Mouse (Mus musculus) spleen, adult 12 weeks (tissue): Measurements from ENCODE around the gene Vegfb.

Experiments used
- DNase-seq: peaks from one replicate; pipeline ENCODE4 v3.0.0; 2022; ENCODE audit warnings: low spot score

The Vegfb gene

DNA sequence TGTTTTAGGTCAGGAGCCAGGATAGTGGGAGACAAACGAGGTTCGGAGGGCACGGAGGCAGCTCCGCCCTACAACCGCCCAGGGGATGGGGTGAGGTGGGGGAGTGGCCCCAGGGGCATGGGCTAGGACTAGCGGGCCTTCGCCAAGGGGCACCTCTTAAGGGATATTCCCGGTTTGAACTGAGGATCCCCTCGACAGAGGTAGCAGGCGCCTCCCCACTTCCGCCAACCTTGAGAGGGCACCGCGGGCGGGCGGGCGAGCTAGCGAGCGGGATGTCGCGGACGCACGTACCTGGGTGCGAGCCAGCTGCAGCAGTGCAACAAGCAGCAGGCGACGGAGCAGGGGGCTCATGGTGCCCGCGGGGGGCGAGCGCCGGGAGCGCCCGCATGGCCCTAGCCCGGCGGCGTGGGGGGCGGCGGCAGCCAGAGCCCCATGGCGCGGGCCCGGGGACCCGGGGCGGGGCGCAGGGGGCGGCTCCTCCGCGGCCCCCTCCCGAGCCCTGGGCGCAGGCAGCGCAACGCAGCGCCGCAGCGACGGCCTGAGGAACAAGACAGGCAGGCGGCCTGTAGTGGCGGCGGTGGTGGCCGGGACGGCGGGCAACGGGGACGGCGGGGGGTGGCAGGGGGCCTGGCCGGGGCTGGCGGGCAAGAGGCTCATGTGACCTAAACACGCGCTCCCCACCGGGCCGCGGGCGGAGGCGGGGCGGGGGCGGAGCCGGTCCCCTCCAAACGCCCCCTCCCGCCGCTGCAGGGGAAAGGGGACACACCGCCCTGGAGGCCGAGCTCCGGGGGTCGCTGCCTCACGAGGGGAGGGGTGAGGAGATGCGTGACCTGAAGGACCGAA is at the start of gene Vegfb:
Gene Vegfb, minus strand, starts transcription at position 591 of the 843 bp plus-strand sequence.
- peak; percentile 41 for DNase-seq

DNA sequence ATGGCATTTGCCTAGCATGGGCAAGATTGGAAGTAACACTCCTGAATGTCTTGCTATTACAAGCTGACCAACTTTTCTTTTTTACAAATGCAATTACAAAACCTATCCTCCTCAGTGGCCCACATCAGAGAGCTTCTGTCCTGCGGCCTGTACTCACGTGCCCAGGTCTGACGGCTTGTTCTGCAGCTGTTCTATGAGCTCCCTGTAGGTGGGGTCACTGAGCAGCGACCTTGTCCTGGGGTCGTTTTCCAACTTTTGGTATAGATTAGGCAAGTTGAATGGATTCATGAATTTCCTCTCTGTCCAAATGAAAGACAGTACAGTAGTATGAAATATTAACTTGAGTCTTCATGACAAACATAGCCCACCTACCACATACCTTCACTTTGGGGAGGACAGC is 46.6 kb upstream of the Vegfb start:
- DNase-seq: no peak

DNA sequence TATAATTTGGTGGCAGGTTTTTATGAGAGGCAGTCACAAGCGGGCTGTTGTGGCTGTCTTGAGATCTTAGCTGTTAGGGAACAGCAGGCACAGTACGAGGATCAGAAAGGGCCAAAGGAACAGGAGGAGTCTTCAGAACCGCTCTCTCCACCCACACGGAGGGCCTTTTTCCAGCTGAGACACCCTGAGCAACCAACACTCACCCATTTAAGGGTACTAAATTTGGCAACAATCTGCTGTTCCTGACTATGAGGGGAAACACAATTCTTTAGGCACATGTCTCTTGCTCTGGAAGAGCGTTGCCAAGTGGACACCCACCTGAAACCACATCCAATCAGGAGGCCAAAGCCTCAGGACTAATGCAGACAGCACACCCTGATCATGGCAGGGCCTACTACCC is 42.1 kb upstream of the Vegfb start:
- DNase-seq: no peak

DNA sequence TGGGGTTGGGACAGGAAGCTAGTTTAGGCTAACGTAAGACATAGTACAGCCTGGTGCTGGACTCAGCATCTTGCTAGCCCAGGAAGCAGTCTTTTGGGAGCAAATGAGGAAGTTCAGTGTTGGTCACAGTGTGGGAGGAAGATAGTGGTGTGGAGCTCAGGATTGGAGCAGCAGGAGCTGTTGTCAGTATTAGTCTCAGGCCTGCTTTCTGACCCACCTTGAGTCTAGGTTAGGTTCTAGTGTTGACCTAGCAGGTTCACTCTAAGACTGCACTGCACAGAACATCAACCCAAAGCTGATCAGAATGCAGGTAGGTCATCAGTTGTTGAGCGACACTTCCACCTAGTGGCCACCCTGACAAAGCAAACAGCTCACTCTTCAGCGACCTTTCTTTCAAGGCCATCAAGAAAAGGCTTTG is 32.8 kb upstream of the Vegfb start:
- peak; percentile 49 for DNase-seq

DNA sequence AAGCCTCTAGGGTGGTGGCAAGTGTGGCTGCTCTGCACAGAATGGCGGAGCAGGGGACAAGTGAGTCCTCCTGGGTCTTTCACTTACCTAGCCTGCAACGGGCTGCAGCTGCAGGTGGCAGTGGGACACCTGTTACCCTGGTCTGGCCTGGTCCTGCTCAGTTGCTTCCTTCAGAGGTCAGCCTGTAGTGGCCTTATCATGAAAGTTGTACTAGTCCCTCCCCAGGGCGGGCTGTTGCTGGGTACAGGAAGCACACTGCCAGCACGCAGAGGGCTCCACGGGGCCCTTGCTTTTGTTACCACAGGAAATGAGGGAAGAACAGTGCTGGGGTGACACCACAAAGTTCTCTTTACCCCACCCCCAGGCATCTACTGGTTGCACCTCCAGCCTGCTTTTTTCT is 31.7 kb upstream of the Vegfb start, which contains the start of gene Fermt3:
Gene Fermt3, minus strand, starts transcription at position 279 of the 400 bp plus-strand sequence.
- peak; percentile 64 for DNase-seq

DNA sequence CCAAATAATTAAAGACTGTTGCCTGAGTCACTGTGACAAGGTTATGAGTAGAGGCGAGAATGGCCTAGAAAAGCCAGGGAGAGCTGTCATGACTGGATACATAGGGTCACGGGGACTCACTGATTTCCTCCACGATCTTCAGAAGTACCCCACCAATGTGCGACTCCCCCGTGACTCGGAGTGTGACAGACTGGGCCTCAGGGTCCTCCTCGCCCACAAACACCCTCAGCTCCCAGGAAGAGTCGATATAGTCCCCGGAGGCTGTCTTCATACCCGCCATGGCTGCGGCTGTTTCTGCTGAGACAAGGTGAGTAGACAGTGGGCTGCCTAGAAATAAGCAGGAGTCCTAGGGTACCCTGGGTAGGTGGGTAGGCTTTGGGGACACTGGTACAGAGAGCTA is 31.1 kb upstream of the Vegfb start:
- no peak for DNase-seq

DNA sequence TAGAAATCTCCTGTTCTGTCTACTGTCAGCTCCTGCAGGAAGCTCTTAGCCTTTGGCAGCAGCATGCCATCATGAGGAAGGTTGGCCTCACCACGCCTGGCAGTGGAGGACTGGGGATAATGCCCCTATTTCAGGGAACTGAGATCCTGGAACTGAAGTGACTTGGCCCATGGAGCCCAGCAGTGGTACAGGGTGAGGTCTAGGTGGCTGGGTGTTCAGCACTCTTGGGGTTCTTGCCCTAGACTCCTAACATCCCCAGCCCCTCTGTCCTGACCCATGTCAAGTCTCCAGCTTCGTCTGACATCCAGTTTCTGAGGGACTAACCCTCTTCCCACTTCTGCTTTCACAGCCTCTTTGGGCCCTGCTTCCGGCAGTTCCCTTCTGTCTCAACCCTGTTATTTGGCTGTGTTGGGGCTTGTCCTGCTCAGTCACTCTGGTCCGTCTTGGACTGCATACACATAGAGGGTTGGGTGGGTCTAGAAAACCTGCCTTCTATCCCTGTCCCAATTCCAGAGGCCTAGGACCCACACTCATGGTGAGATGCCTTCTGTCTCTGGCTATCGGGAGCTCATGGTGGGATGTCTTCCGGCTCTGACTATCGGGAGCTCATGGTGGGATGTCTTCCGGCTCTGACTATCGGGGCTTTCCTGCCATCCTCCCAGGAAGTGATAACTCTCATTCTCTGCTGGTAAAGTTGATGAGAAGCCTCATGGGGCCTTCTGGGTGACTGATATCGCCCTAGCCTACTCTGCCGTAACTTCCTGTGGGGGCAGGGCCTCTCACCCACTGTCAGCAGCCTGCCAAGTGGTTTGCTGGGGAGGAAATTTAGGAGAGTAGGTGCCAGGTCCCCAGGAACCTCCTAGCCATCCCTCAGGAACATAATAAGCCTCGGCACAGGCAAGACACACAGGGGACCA is 30.3 kb upstream of the Vegfb start:
- DNase-seq: peak; percentile 65

DNA sequence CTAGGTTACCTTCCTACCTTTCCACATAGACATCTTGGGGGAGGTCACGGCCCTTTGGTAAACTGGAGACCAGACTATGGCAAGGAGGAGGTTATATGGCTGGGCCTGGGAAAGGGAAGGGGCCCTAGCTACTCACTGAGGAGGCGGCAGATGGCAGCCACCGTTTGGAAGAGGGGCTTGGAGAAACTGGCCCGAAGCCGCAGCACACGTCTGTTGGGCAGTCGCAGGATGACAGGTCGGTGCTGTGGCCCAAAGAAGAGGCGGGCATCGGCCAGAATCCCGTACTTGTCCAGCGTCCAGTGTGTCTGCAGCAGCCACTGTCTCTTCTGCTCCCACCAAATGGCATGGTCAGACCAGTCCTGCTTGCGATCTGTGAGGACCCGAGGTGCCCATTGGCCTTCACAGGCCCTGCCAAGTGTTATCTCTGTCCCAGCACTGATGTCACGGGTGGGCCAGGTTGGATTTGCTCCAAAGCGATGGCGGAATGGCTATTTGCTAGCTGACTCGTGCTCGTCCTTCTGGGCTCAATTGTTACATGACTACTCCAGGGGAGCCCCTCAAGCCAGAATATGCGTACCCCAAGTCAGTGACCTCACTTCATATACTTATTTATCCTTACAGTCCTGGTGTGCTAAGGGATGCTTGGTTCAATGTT is 27.2 kb upstream of the Vegfb start:
- DNase-seq: no peak

DNA sequence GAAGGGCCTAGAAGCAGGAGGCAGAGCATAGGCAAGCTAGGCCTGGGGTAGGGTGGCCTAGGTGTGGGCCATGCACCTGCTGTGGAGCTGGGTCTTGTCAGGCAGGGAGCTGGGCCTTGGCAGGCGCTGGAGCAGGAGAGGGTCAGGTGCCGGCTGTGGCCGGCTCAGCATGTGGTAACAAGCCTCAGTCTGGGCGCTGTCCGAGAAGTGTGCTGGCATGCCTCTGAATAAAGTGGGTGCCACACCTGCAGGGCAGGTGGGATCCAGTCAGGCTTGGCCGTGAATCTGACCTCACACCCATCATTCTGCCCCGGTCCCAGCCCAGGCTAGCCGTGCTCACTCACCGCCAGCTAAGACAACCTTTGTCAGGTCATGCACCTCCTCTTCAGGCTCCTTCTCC is 26.5 kb upstream of the Vegfb start:
- no peak for DNase-seq

DNA sequence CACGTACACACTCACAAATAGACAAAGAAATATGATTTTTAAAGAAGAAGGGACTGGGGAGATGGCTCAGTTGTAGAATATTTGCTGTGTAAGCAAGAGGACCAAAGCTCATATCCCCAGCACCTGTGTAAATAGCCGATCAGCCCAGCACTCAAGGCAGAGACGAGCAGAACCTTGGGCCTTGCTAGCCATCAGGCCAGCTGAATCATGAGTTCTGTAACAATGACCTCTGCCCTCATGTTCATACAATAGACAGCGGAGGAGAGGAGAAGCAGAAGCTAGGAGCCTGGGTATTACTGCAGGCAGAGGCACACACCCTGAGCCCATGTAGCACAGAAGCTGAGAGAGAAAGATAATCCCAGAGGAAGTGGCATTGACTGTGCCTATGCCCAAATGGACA is 25.0 kb upstream of the Vegfb start:
- DNase-seq: no peak

DNA sequence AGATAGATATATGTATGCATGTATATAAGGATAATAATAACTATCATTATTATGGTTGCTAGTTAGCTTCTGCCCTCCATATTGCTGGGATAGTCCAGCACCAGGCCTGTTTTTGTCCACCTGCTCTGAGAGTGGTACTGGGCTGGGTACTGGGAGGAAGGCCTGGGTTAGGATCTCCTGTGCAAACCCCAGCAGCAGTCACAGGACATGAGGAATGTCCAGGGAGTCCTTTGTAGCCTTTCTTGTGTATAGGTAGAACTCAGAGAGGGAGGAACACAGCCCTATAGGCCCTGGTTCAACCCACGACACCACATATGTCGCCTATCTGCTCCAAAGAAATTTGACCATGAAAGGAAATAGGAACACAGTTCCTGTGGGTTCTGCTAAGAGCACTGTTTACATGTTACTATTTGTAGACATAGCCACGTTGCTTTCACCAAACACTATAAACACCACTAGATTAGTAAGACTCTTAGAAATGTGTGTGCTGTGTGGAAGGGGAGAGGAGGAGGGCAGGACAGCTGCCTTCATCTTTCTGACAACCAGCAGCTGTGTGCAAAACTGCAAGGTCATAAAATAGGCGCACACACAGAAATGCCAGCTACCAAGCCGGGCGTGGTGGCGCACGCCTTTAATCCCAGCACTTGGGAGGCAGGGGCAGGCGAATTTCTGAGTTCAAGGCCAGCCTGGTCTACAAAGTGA is 19.6 kb upstream of the Vegfb start:
- no peak for DNase-seq

DNA sequence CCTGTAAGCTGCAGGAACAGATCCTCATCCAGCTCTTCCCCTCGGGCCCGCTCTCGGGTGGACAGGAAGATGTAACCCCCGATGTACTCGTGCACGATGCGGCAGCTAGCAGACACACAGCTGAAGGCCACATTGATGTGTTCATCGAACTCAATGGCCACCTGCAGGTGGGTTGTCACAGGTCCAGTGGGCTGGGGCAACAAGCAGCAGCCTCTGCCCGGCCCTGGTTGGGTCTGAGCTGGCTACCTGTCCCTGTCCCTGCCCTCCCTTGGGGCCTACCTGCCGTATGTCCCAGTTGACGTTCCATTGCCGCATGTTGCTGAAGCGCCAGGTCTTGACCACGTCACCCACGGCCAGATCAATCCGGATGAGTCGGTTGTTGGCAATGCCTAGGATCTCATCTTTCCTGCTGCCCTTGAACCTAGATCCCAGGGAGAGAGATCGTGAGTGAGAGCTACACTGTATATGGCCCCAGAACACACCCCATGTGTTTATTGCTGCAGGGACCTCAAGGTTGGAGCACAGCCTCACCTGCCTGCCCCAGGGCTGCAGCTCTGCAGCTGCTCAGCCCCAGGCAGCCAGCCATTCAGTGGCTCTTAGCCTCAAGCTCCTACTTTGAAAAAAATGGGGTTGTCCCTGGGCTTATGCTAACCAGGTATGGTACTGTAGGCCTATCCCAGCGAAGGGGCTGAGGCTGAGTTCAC is 12.1 kb upstream of the Vegfb start:
- no peak for DNase-seq

DNA sequence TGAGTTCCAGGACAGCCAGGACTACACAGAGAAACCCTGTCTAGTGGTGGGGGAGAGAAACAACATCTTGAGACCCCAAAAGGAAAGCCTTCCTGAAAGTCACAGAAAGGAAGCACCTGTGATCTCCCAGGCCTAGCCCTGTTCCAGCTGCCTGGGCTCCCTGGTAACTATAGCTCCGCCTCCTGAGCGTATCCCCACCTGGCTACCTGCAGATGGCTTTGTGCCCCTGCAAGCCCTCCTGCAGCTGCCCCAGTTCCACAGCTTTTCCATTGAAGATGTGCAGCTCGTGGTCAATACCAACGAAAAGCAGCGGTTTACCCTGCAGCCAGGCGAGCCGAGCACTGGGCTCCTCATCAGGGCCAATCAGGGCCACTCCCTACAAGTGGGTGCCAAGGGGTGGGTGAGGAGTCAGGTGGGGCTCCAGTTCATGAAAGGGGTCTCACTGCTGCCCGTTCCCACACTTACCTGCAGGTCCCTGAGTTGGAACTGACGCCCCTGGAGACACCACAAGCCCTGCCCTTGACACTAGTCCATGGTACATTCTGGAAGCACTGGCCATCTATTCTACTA is 10.4 kb upstream of the Vegfb start:
- DNase-seq: no peak

DNA sequence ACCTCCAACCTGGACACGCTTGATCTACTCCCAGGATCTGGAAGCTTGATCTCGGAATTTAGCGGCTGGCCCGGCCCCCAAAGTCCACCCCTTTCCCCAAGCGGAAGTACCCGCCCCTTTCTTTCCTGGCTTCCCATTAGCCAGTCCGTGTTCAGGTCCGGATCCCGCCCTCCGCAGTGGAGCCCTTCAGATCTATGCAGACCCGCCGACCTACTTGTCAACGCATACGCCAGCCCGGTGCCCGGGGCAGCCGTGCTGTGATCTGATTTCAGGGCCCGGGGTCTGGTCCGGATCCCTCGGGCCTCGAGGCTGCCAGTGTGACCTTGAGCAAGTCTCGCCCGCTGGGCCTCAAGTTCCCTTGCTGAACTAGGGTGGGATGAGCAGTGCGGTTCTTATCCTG is 8.6 kb upstream of the Vegfb start, which contains the start of the genes Nudt22 and Trpt1:
Gene Nudt22, minus strand, starts transcription at position 112 of the 400 bp plus-strand sequence.
Gene Trpt1, plus strand, starts transcription at position 126 of the 400 bp plus-strand sequence.
- DNase-seq: peak; percentile 71

DNA sequence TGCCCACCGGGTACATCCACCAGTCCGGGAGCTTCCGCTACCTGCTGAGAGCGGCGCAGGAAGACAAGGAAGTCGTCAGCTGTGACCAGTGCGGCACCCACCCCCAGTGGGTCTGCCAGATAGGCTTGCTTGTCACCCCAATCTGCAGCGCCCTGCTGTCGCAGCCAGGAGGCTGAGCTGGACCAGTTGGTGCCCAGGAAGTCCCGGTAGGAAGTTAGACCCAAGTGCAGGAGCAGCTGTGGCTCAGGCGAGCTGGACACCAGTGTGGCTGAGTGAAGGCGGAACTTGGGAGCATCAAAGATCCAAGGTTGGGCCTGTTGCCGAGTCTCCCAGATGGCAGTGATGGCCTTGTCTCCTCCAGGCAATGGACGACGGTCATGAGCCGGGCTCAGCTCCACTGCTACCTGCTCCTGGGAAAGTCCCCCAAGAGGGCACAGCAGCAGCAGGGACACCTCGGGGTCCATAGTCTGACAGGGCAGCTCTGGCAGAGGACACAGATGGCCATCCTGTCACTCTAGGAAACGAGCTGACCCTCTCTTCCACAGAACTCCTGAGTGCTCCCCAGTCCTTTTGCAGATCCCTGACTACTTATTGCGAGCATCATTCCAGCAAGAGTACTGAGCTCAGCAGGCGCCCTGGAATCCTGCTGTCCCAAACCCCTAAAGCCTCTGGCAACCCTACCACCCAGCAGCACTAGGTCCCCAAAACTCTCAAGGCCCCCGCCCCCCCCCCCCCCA is 8.0 kb upstream of the Vegfb start:
- peak; percentile 25 for DNase-seq

DNA sequence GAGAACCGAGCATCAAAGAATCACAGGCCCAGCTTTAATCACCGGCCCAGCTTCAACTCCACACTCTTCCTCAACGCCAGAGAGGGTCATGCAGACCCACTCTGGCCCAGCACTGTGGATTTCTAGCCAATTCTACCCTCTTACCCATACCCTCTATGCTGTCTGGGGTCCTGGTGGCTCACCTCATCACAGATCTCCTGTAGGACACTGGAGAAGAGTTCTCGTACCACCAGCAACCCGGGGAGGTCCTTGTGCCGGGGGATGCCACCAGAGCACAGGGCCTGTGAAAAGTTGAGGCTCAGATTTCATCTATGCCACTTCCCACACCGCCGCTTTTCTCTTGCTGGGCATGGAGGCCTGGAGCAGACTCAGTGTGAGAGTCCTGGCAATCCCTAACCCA is 7.0 kb upstream of the Vegfb start:
- DNase-seq: no peak

DNA sequence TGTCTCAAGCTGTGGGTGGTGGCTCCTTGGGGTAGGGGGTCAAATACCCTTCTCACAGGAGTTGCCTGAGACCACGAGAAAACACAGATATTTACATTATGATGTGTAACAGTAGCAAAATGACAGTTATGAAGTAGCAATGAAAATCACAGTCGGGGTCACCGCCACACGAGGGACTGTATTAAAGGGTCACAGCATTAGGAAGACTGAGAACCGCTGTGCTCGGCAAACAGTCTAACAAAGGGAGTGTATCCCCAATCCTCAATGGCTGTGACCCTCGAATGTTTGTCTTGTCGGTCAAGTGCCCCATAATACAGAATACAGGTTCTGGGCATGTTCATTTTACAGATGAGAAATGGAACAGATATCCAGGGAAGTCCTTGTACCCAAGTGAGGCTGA is 6.6 kb upstream of the Vegfb start:
- no peak for DNase-seq

DNA sequence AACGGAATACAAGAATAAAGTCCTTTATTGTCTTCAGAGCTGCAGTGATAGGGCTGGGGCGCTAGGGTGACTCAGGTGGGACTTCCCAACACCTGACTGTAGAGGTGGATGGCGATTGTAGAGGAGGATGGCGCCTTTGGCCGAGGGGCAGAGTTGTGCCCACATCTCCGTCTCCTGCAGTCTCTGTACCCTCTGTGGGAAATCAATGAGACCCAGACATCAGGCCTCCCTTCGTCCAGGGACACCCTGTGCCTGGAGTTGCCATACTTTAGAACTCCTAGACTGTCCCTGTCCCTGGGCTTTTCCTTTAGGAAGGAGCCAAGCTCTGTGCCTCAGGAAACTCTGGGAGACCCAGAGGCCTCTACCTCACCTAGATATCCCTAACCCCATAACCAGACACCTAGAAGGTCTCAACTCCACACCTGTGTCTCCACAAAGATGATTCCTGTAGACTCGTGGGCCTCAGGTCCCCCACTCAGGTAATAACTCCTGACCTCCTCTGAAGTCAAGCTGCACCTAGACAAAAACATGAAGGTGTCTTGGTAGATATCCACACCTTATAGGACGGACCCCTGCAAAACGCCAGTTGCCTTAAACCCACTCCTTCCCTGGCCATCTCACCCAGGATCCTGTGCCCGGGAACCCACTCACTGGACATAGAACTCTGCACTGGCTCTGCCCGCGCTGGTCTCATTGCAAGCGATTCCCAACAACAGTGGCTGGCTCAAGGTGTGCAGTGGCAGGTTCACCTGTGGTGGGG is 5.7 kb upstream of the Vegfb start:
- DNase-seq: no peak
